ENCODE assay signal across 8 mouse cellular contexts in genomic region chr2:30205255-30205628, GRCm38 (mm10). TPM values are rescaled to one million over a fixed set of nuclear protein-coding genes. Genes with fewer than 3 reads are reported as not detected.
A peak's percentile ranks its signal among the peaks of the same experiment; 100 is the strongest.
DNase-seq lines count a peak whose midpoint lies in the region; ATAC-seq and TF ChIP-seq lines count a peak whose summit lies in the region.

No protein-coding gene starts in this region.

- H3K27me3 ChIP-seq in kidney, adult 2 months (replicated peaks; ENCODE audit: control insufficient read depth, insufficient read depth, low read length), result no peaks in the 10 kb centered on the region
- H3K27me3 ChIP-seq in forebrain, embryonic 12.5 days, result no peaks in the 10 kb centered on the region

- H3K9me3 ChIP-seq in forebrain, embryonic 12.5 days, result no peaks in the 10 kb centered on the region

- H3K9ac ChIP-seq in forebrain, embryonic 12.5 days, result peak overlapping the region; percentile 64

- H3K4me2 ChIP-seq in forebrain, embryonic 12.5 days, result peak overlapping the region; percentile 80

- ATAC-seq in forebrain, embryonic 12.5 days (ENCODE audit: low FRiP score), result peak; percentile 52
- peak; percentile 15; the same call in 1 of the 2 replicates for ATAC-seq in megakaryocyte-erythroid progenitor cell, adult 5-6 weeks (replicated peaks; ENCODE audit: low FRiP score, low TSS enrichment, poor library complexity, severe bottlenecking)

- H3K36me3 ChIP-seq in kidney, adult 2 months (ENCODE audit: control insufficient read depth, insufficient read depth, low read length), result no peaks in the 10 kb centered on the region
- H3K36me3 ChIP-seq in forebrain, embryonic 12.5 days (replicated peaks), result no peaks in the 10 kb centered on the region

- H3K4me1 ChIP-seq in kidney, adult 2 months (ENCODE audit: control insufficient read depth, insufficient read depth, low read length), result peaks cover 16% of the 10 kb centered on the region
- peaks cover 2% of the 10 kb centered on the region; the same call in 1 of the 2 replicates for H3K4me1 ChIP-seq in bone marrow, adult 2 months (ENCODE audit: control insufficient read depth, insufficient read depth, low read length)
- H3K4me1 ChIP-seq in forebrain, embryonic 12.5 days, result peaks cover 18% of the 10 kb centered on the region

- DNase-seq in kidney, adult 2 months, result peak; percentile 73
- no peak for DNase-seq in kidney, adult 18-20 months
- peak; percentile 44 for DNase-seq in large intestine, adult 2 months (ENCODE audit: low read depth, low spot score)
- DNase-seq in ovary, postnatal 36 days (ENCODE audit: low spot score), result no peak
- DNase-seq in retina, postnatal 1 day, result no peak

- no peak for TF ChIP-seq CTCF in kidney, adult 2 months (conservative IDR thresholded peaks at IDR 0.05; ENCODE audit: insufficient read depth, insufficient read length, low read depth, low read length)
- TF ChIP-seq CTCF in bone marrow, adult 2 months (IDR thresholded peaks at IDR 0.05; ENCODE audit: control insufficient read depth, insufficient read depth, low read length), result no peak

- H3K4me3 ChIP-seq in kidney, adult 2 months (ENCODE audit: insufficient read depth, low read depth, low read length), result peak overlapping the region; percentile 69
- H3K4me3 ChIP-seq in bone marrow, adult 2 months (replicated peaks; ENCODE audit: control insufficient read depth, low read depth, low read length), result peak overlapping the region; percentile 79
- peak overlapping the region; percentile 68 for H3K4me3 ChIP-seq in forebrain, embryonic 12.5 days (replicated peaks)

- WGBS in kidney, adult 2 months, result under 1% methylated on average over 13 of the region's 13 CpGs
- 1% methylated on average over 13 of the region's 13 CpGs for WGBS in bone marrow, adult 2 months
- WGBS in forebrain, embryonic 12.5 days, result 3% methylated on average over 13 of the region's 13 CpGs
- WGBS in large intestine, adult 2 months, result under 1% methylated on average over 13 of the region's 13 CpGs

- peak overlapping the region; percentile 77 for H3K27ac ChIP-seq in kidney, adult 2 months (ENCODE audit: insufficient read depth, low read depth, low read length)
- H3K27ac ChIP-seq in bone marrow, adult 2 months (ENCODE audit: control insufficient read depth, insufficient read depth, low read depth, low read length, poor library complexity), result 0 out of 2 replicates have a peak overlapping the region, but pooled peaks have one; percentile 7
- H3K27ac ChIP-seq in forebrain, embryonic 12.5 days, result peak overlapping the region; percentile 59; the same call in 1 of the 2 replicates

- TF ChIP-seq POLR2A in kidney, adult 2 months (IDR thresholded peaks at IDR 0.05; ENCODE audit: low read depth, low read length), result no peak
- TF ChIP-seq POLR2A in bone marrow, adult 2 months (IDR thresholded peaks at IDR 0.05; ENCODE audit: borderline replicate concordance, control insufficient read depth, low read depth, low read length), result no peak

RNA-seq across cellular contexts. Expression of gene Kyat1, which starts 0.4 kb away (rescaled TPM):
- polyA plus RNA-seq in kidney, adult 2 months (2012; rRNA removed), result 71.6 and 88.3 TPM in 2 replicates
- polyA plus RNA-seq in bone marrow, adult 2 months (2011; ENCODE audit: insufficient read depth, insufficient read length, low replicate concordance, missing spikeins), result 4.2 and 6.5 TPM in 2 replicates
- polyA plus RNA-seq in forebrain, embryonic 12.5 days (2016; fragmentation: Nextera tagmentation; extraction: Ambion mirVana), result 9.0 and 9.4 TPM in 2 replicates
- 19.6 and 53.2 TPM in 2 replicates for polyA plus RNA-seq in large intestine, adult 2 months (2012; rRNA removed)
- total RNA-seq in megakaryocyte-erythroid progenitor cell, adult 5-6 weeks (2014; fragmentation: Nextera tagmentation), result 16.1 and 17.2 TPM in 2 replicates
- 15.9 and 19.4 TPM in 2 replicates for total RNA-seq in megakaryocyte-erythroid progenitor cell, adult 5-6 weeks (2017)

RNA-seq across cellular contexts. Expression of gene Spout1, which starts 27.0 kb away (rescaled TPM):
- 22.8 and 23.6 TPM in 2 replicates for polyA plus RNA-seq in kidney, adult 2 months (2012; rRNA removed)
- polyA plus RNA-seq in bone marrow, adult 2 months (2011; ENCODE audit: insufficient read depth, insufficient read length, low replicate concordance, missing spikeins), result 11.0 and 24.6 TPM in 2 replicates
- 67.0 and 69.2 TPM in 2 replicates for polyA plus RNA-seq in forebrain, embryonic 12.5 days (2016; fragmentation: Nextera tagmentation; extraction: Ambion mirVana)
- 25.4 and 26.4 TPM in 2 replicates for polyA plus RNA-seq in large intestine, adult 2 months (2012; rRNA removed)
- total RNA-seq in megakaryocyte-erythroid progenitor cell, adult 5-6 weeks (2014; fragmentation: Nextera tagmentation), result 43.4 and 53.4 TPM in 2 replicates
- 34.2 and 39.7 TPM in 2 replicates for total RNA-seq in megakaryocyte-erythroid progenitor cell, adult 5-6 weeks (2017)

RNA-seq across cellular contexts. Expression of gene Lrrc8a, which starts 32.3 kb away (rescaled TPM):
- polyA plus RNA-seq in kidney, adult 2 months (2012; rRNA removed), result 42.0 and 45.4 TPM in 2 replicates
- 7.1 and 11.5 TPM in 2 replicates for polyA plus RNA-seq in bone marrow, adult 2 months (2011; ENCODE audit: insufficient read depth, insufficient read length, low replicate concordance, missing spikeins)
- polyA plus RNA-seq in forebrain, embryonic 12.5 days (2016; fragmentation: Nextera tagmentation; extraction: Ambion mirVana), result 22.8 and 35.9 TPM in 2 replicates
- 19.3 and 25.5 TPM in 2 replicates for polyA plus RNA-seq in large intestine, adult 2 months (2012; rRNA removed)
- 14.4 and 14.9 TPM in 2 replicates for total RNA-seq in megakaryocyte-erythroid progenitor cell, adult 5-6 weeks (2014; fragmentation: Nextera tagmentation)
- 8.3 and 10.7 TPM in 2 replicates for total RNA-seq in megakaryocyte-erythroid progenitor cell, adult 5-6 weeks (2017)

RNA-seq across cellular contexts. Expression of gene Endog, which starts 33.9 kb away (rescaled TPM):
- 78.0 and 98.0 TPM in 2 replicates for polyA plus RNA-seq in kidney, adult 2 months (2012; rRNA removed)
- 4.6 and 8.6 TPM in 2 replicates for polyA plus RNA-seq in bone marrow, adult 2 months (2011; ENCODE audit: insufficient read depth, insufficient read length, low replicate concordance, missing spikeins)
- polyA plus RNA-seq in forebrain, embryonic 12.5 days (2016; fragmentation: Nextera tagmentation; extraction: Ambion mirVana), result 9.7 and 13.4 TPM in 2 replicates
- polyA plus RNA-seq in large intestine, adult 2 months (2012; rRNA removed), result 33.5 and 42.0 TPM in 2 replicates
- total RNA-seq in megakaryocyte-erythroid progenitor cell, adult 5-6 weeks (2014; fragmentation: Nextera tagmentation), result 20.8 and 22.3 TPM in 2 replicates
- total RNA-seq in megakaryocyte-erythroid progenitor cell, adult 5-6 weeks (2017), result 1.3 and 6.3 TPM in 2 replicates

RNA-seq across cellular contexts. Expression of gene Gm28035, which starts 35.1 kb away (rescaled TPM):
- polyA plus RNA-seq in kidney, adult 2 months (2012; rRNA removed), result 6.4 and 12.7 TPM in 2 replicates
- 2.5 TPM in 1 of 2 replicates, not detected in the other for polyA plus RNA-seq in bone marrow, adult 2 months (2011; ENCODE audit: insufficient read depth, insufficient read length, low replicate concordance, missing spikeins)
- 0.29 and 0.64 TPM in 2 replicates for polyA plus RNA-seq in forebrain, embryonic 12.5 days (2016; fragmentation: Nextera tagmentation; extraction: Ambion mirVana)
- polyA plus RNA-seq in large intestine, adult 2 months (2012; rRNA removed), result 0.17 and 3.9 TPM in 2 replicates
- 2.2 TPM in 1 of 2 replicates, not detected in the other for total RNA-seq in megakaryocyte-erythroid progenitor cell, adult 5-6 weeks (2014; fragmentation: Nextera tagmentation)
- total RNA-seq in megakaryocyte-erythroid progenitor cell, adult 5-6 weeks (2017), result 0.09 TPM in 1 of 2 replicates, not detected in the other

Comparison
In these comparisons a context has a peak if more than half of its experiments do, and no peak if none do; other contexts are left out.
1. DNase-seq: peak in kidney, adult 2 months (single experiment) and large intestine, adult 2 months (single experiment); none in kidney, adult 18-20 months (single experiment), ovary, postnatal 36 days (single experiment) and retina, postnatal 1 day (single experiment).
2. H3K27ac ChIP-seq: peak in every context shown above with its lines; median percentile 77 in kidney, adult 2 months; 59 in forebrain, embryonic 12.5 days; 7 in bone marrow, adult 2 months.
3. Peak in every context shown above with its lines, with median percentiles within 50 percentile points of each other: H3K4me3 ChIP-seq.